Mouse (Mus musculus): ENCODE measurements around the gene Rgs5. TPM values are rescaled to one million over a fixed set of nuclear protein-coding genes. Genes with fewer than 3 reads are reported as not detected.

Gene Rgs5
- polyA plus RNA-seq, 1 experiment from 2014 or later: not detected

DNA sequence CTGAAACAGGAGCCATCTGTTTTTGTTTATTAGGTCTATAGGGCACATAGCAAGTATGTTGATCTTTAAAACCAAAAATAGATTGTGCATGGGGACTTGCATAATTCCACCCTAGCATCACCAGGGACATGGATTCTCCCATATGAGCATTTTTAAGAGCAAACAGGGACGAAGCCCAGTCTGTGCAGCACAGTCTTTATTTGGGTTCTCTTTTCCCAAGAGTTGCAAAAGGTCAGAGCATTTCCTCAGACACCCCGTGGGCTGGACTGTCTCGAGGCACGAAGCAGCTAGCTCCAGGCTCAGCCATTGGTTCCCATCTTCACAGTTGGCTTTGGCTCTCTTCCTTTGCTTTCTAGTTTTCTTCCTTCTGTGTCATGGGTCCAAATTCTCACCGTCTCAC is 30.0 kb downstream of the Rgs5 start:
- 88% methylated on average over 4 of the region's 5 CpGs for WGBS (ENCODE audit: missing documents)
- no peak overlapping the region for H3K4me3 ChIP-seq (ENCODE audit: inconsistent target)

DNA sequence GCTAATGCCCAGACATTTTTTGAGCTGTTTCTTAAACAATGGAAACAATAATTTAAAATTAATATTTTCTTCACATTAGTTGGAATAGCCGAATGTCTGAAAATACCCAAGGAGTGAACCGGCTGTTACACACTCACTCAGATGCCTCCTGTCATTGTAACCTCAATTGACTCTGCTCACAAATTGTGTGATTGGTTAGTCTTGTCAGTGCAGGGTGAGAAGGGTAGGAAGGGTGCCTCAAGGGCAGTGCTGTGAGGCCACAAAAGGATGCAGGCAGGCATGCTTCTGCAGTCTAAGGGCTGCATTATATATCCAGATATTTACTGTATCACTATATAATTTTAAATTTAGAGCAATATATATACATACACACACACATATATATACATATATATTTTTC is 37.7 kb downstream of the Rgs5 start:
- H3K36me3 ChIP-seq (ENCODE audit: inconsistent target): no peaks in the 10 kb centered on the region
- H3K79me2 ChIP-seq (ENCODE audit: inconsistent target): no peaks in the 10 kb centered on the region
- no peak overlapping the region for H3K4me3 ChIP-seq (ENCODE audit: inconsistent target)
- 81% methylated on average over 2 of the region's 2 CpGs for whole genome bisulfite sequencing (ENCODE audit: missing documents)
- no peak overlapping the region for H3K27ac ChIP-seq

More for the DNA sequence above, 30.0 kb downstream of the Rgs5 start:
- H3K79me2 ChIP-seq (ENCODE audit: inconsistent target): no peaks in the 10 kb centered on the region
- no peaks in the 10 kb centered on the region for H3K36me3 ChIP-seq (ENCODE audit: inconsistent target)
- H3K27ac ChIP-seq: no peak overlapping the region

DNA sequence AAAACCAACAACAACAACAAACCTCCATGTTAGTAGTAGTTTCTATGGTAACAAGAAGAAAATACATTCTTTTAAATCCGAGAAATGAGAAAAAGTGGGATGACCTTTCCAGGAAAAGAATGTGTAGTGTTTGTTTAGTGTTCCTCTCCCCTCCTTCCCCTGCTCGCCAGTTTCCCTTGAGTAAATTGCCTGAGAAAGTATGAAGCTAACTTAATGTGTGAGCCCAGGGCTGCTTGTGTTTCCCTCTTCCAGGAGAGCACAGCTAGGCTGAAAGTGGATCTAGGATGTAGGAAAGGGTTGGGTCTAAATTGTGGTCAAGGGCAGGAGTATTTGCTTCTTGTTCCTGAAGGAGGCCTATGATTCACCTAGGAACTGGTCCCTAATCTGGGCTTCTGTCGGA is 38.2 kb downstream of the Rgs5 start:
- H3K4me3 ChIP-seq (ENCODE audit: inconsistent target): no peak overlapping the region
- no peaks in the 10 kb centered on the region for H3K36me3 ChIP-seq (ENCODE audit: inconsistent target)
- WGBS (ENCODE audit: missing documents): 79% methylated on average over 3 of the region's 3 CpGs
- H3K79me2 ChIP-seq (ENCODE audit: inconsistent target): no peaks in the 10 kb centered on the region
- H3K27ac ChIP-seq: no peak overlapping the region

DNA sequence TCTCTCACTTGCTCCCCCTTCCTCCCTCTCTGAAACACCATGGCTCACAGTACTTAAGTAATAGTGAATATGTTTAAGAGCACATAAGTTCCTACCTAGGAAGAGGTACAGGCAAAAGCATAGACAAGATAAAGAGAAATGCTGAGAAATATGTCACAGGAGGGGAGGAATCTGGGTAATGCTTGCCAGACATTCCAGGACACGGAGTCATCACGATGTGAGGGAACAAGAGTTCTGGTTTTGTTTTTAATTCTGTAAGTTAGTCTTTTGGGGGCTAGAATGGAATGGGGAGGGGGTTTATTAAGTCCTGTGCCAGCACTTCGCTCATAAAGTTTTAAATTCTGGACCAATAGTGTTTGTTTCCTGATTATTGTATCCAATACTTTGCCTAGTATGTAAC is 40.1 kb downstream of the Rgs5 start:
- no peak overlapping the region for H3K4me3 ChIP-seq (ENCODE audit: inconsistent target)
- H3K27ac ChIP-seq: no peak overlapping the region
- H3K36me3 ChIP-seq (ENCODE audit: inconsistent target): no peaks in the 10 kb centered on the region
- WGBS (ENCODE audit: missing documents): 95% methylated on average over 3 of the region's 3 CpGs
- no peaks in the 10 kb centered on the region for H3K79me2 ChIP-seq (ENCODE audit: inconsistent target)

DNA sequence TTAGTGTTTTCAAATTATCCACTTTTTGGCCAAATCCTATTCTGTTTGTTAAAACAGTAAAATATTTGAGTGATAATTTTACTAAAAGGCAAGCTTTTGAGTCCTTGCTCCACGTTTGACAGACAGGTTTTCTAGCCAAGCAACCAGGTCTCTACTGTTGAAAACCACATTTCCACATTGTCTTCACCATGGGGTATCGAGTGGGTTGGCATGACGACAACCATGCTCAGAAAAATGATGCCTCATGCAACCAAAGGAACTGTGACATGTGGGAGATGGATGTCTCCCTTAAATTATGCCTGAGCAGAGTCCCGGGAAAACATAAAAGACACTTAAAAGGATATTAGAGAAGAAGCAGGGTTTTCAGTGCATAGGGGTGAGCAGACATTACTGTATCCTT is 41.9 kb downstream of the Rgs5 start:
- Histone ChIP-seq H3K4me3 (ENCODE audit: inconsistent target) (no peak overlapping the region), H3K79me2 (ENCODE audit: inconsistent target) (no peaks in the 10 kb centered on the region), H3K27ac (no peak overlapping the region), H3K36me3 (ENCODE audit: inconsistent target) (no peaks in the 10 kb centered on the region)
- 77% methylated on average over 4 of the region's 4 CpGs for WGBS (ENCODE audit: missing documents)

DNA sequence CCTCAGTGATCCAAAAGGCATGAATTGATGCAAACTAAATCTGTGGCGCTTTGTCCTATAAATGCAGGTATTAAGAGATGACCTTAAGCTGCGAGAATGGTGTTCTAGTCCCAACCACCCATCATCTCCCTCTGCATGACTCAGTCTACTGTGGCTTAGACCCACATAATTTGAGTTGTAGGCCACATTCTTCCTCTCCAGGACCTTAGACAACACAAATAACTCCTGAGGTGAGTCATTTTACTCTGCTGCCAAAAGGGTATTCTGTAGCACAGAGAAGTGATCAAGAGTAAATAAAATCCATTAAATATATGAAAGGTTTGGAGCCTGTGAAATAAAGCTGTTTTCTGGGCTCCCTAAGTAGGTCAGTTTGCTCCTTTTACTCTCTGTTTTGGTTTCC is 43.9 kb downstream of the Rgs5 start:
- Histone ChIP-seq H3K36me3 (ENCODE audit: inconsistent target) (no peaks in the 10 kb centered on the region), H3K4me3 (ENCODE audit: inconsistent target) (no peak overlapping the region), H3K79me2 (ENCODE audit: inconsistent target) (no peaks in the 10 kb centered on the region), H3K27ac (no peak overlapping the region)
- 89% methylated on average over 2 of the region's 2 CpGs for WGBS (ENCODE audit: missing documents)

DNA sequence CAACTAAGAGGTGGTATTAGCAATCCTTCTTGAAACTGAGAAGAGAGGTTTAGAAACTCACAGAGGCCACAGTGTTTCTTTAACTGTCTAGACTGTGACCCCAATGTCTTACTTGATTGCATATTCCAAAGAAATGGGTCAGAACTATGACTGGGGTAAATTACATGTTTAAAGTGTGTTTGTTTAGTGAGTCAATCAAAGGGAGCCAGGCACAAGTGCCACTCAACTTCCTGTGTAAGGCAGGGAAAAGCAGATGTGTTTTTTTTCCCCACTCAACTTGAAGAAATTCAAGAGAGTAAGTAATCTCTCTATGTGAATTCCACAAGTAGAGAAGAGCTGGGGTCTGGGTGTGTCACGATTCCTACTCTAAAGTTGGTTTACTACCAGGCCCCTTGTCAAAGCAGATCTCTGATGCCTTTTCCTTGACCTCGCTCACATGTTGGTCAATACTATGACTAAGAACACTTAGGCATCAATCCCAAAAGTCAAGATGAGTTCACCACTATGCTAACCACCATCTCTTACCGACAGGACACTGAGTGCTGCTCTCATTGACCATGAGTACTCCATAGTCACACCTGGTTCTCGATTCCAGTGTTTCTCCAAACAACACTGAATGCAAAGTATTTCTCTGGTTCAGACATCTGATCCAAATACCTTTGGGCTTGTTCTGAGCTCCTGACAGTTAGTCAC is 49.2 kb downstream of the Rgs5 start:
- H3K4me3 ChIP-seq (ENCODE audit: inconsistent target): no peak overlapping the region
- no peak overlapping the region for H3K27ac ChIP-seq
- H3K36me3 ChIP-seq (ENCODE audit: inconsistent target): no peaks in the 10 kb centered on the region
- 87% methylated on average over 4 of the region's 4 CpGs for WGBS (ENCODE audit: missing documents)
- no peaks in the 10 kb centered on the region for H3K79me2 ChIP-seq (ENCODE audit: inconsistent target)

DNA sequence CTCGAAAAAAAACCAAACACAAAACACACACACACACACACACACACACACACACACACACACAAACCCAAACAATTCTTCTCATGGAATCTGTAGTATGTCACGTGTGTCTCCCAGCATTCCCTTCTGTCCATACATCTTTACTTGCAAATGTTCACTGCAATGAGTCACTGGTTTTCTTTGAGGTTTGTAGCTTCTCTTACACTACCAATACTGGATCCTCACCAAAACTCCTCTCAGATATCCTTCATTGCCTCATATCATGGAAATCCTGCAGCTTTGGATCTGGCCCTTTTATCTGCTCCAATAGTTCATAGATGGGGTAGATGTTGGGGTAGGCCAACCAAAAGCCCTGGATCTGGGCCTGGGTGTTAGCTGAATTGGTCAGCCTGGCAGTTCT is 66.5 kb downstream of the Rgs5 start:
- H3K4me3 ChIP-seq (ENCODE audit: inconsistent target): no peak overlapping the region
- H3K36me3 ChIP-seq (ENCODE audit: inconsistent target): no peaks in the 10 kb centered on the region
- 48% methylated on average over 2 of the region's 2 CpGs for WGBS (ENCODE audit: missing documents)
- H3K79me2 ChIP-seq (ENCODE audit: inconsistent target): no peaks in the 10 kb centered on the region
- no peak overlapping the region for H3K27ac ChIP-seq

DNA sequence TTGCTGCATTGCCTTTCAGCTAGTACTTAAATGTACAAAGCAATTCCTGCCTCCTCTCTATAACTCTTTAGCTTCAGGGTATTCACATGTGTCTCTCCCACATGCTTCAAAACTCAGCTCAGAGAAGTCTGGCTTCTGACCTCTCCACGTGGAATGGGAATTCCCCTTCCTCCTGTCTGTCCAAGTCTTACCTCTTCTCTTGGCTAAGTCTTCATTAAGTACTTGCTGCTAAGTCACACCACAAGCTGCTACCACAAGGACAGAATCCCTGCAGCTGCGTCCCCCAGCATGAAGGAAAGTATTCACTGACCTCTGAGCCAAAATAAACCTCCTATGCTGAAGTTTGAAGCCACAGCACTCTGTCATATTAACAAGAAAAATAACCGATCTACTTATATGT is 71.0 kb downstream of the Rgs5 start:
- Histone ChIP-seq H3K79me2 (ENCODE audit: inconsistent target) (no peaks in the 10 kb centered on the region), H3K36me3 (ENCODE audit: inconsistent target) (no peaks in the 10 kb centered on the region), H3K4me3 (ENCODE audit: inconsistent target) (no peak overlapping the region), H3K27ac (no peak overlapping the region)
- WGBS (ENCODE audit: missing documents): 81% methylated on average over 3 of the region's 3 CpGs

DNA sequence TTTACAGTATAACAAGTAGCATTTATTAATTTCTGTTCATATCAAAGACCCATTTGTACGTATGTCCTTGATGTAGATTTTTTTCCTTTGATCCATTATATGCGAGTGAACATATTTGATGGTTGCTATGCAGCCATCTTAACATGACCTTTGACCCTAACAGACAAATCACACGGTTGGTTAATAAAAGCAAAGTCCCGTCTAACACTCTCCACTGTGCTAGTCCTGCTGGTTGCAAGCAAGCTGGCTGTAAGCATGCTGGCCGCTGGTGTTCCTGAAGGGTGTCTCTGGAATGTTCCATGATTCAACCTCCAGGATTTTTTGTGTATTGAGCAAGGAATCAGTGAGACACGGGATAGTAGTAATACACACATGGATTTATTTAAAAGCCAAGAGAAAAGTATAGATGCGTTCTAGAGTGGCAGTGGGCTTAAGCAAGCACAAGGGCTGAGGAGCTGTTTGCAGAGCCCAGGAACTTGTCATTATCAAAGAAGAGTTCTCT is 75.3 kb downstream of the Rgs5 start:
- H3K4me3 ChIP-seq (ENCODE audit: inconsistent target): no peak overlapping the region
- H3K27ac ChIP-seq: no peak overlapping the region
- WGBS (ENCODE audit: missing documents): 85% methylated on average over 7 of the region's 7 CpGs
- H3K79me2 ChIP-seq (ENCODE audit: inconsistent target): no peaks in the 10 kb centered on the region
- no peaks in the 10 kb centered on the region for H3K36me3 ChIP-seq (ENCODE audit: inconsistent target)

DNA sequence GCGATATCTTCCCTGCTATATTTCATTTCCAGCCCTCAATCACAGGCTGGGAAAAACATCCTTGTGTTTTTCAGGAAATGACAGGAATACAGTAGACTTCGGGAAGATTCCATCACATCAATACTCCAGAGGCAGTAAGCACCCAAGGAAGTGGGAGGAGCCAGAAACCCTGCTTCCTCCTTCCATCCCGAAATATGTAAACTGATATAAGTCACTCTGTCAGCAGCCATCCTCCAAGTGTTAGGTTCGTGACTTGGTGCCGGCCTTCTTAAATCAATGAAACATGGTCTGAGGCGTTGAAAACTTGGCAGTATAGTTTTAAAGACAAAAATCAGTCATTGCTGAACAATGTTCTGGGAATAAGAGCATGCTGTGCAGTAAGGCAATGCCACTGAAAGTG is 80.8 kb downstream of the Rgs5 start:
- H3K4me3 ChIP-seq (ENCODE audit: inconsistent target): no peak overlapping the region

DNA sequence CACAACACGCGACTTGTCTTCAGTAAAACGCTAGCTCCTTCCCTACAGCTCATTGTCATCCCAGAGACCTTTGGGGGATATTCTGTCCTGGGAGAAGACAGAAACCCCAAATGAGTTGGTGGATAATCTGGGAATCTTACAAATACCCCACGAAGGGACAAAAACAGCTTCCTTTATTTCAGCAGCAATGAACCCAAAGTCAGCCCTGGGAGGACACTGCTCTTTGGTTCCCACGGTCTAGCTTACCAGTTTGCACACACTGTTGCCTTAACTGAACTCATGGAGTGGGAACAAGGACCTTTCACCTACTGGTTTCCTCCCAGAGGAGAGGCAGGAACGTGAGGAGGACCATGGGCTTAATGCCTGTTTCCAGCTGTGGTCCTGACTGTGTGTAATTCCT is 81.9 kb downstream of the Rgs5 start:
- Histone ChIP-seq H3K79me2 (ENCODE audit: inconsistent target) (no peaks in the 10 kb centered on the region), H3K36me3 (ENCODE audit: inconsistent target) (no peaks in the 10 kb centered on the region), H3K4me3 (ENCODE audit: inconsistent target) (no peak overlapping the region), H3K27ac (no peak overlapping the region)
- 86% methylated on average over 6 of the region's 6 CpGs for WGBS (ENCODE audit: missing documents)

More for the DNA sequence above, 80.8 kb downstream of the Rgs5 start:
- Histone ChIP-seq H3K27ac (no peak overlapping the region), H3K79me2 (ENCODE audit: inconsistent target) (no peaks in the 10 kb centered on the region), H3K36me3 (ENCODE audit: inconsistent target) (no peaks in the 10 kb centered on the region)
- WGBS (ENCODE audit: missing documents): 73% methylated on average over 6 of the region's 6 CpGs

DNA sequence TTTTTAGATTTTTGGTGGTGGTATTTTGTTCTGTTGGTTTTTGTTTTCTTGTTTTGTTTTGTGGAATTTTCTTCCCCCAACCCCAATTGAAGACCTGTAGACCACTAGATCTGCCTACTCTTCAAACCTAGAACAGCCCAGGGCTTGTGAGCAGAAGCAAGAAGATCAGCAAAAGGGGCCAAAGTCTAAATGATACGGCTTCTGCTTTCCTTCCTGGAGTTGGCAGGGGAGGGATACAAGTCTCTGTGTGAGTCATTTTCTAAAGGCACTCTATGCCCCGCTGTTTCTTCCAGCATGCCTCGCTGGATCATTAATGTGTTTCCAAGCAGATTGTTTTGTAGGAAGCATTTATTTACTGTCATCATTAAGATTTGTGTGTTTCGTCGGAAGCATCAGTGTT is 85.8 kb downstream of the Rgs5 start:
- no peaks in the 10 kb centered on the region for H3K79me2 ChIP-seq (ENCODE audit: inconsistent target)
- no peak overlapping the region for H3K4me3 ChIP-seq (ENCODE audit: inconsistent target)
- 85% methylated on average over 5 of the region's 5 CpGs for WGBS (ENCODE audit: missing documents)
- H3K36me3 ChIP-seq (ENCODE audit: inconsistent target): no peaks in the 10 kb centered on the region
- no peak overlapping the region for H3K27ac ChIP-seq

All from macrophage (primary cell).